Mouse (Mus musculus): ENCODE measurements around the gene Tspan9. TPM values are rescaled to one million over a fixed set of nuclear protein-coding genes. Genes with fewer than 3 reads are reported as not detected.

The Tspan9 gene
- polyA plus RNA-seq, 1 experiment from 2014 or later, result 77.3 TPM

DNA sequence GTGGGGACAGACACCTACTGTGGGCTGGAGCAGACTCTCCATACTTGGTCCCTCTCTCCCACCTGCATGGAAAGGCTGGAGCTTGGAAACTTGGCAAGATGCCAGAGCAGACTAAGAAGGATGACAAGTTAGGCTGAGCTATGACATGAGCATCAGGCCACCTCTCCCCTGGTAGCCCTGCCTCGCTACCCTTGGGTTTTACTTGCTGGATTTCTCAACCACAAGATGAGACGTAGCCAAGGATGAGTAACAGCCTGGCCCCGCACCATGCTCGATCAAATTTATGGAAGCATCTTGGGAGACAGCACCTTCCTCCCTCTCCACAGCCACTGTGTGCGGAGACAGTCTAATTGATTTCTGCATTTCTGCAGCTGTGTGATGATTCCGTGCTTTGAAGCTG lies 28.3 kb downstream of the Tspan9 start:
- Histone ChIP-seq H3K4me2 (replicated peaks; ENCODE audit: low read depth) (no peak overlapping the region), H3K9me3 (ENCODE audit: control insufficient read depth, low read length) (no peaks in the 10 kb centered on the region), H3K9ac (ENCODE audit: low read length) (no peak overlapping the region), H3K4me3 (ENCODE audit: low read depth, low read length) (no peak overlapping the region), H3K4me1 (replicated peaks; ENCODE audit: control insufficient read depth, insufficient read depth) (0 out of 2 replicates have a peak, but pooled peaks cover 6% of the 10 kb centered on the region), H3K27me3 (ENCODE audit: control insufficient read depth, insufficient read depth, low read length) (no peaks in the 10 kb centered on the region), H3K36me3 (ENCODE audit: control insufficient read depth, insufficient read depth, low read length) (no peaks in the 10 kb centered on the region), H3K27ac (replicated peaks) (no peak overlapping the region)
- 56% methylated on average over 6 of the region's 6 CpGs for WGBS
- DNase-seq (ENCODE audit: low spot score) (no peak), ATAC-seq (ENCODE audit: low FRiP score, low TSS enrichment) (peak; percentile 13; the same call in 1 of the 2 replicates)
- TF ChIP-seq CTCF (IDR thresholded peaks at IDR 0.05; ENCODE audit: low read depth) (no peak), EP300 (optimal IDR thresholded peaks at IDR 0.05) (no peak)

DNA sequence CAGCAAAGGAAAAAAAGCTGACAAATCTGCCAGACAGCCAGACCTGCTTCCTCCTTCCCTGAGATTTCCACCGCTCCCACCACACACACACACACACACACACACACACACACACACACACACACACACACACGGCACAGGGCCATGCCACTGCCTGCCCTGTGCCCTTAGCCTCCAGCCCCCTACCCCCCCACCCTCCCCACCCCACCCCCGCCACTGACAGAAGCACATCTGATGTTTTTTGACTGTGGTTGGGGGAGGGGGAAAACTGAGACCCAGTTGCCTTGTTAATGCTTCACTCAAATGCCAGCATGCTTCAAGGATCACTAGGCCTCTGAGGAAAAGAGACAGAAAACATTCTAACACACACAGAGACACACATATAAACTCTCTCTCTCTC lies 30.8 kb downstream of the Tspan9 start:
- TF ChIP-seq EP300 (optimal IDR thresholded peaks at IDR 0.05) (no peak), CTCF (IDR thresholded peaks at IDR 0.05; ENCODE audit: low read depth) (no peak)
- Histone ChIP-seq H3K27me3 (ENCODE audit: control insufficient read depth, insufficient read depth, low read length) (no peaks in the 10 kb centered on the region), H3K4me3 (ENCODE audit: low read depth, low read length) (no peak overlapping the region), H3K4me2 (replicated peaks; ENCODE audit: low read depth) (no peak overlapping the region), H3K36me3 (ENCODE audit: control insufficient read depth, insufficient read depth, low read length) (no peaks in the 10 kb centered on the region), H3K4me1 (replicated peaks; ENCODE audit: control insufficient read depth, insufficient read depth) (peaks cover 11% of the 10 kb centered on the region; the same call in 1 of the 2 replicates), H3K9ac (ENCODE audit: low read length) (no peak overlapping the region), H3K27ac (replicated peaks) (no peak overlapping the region), H3K9me3 (ENCODE audit: control insufficient read depth, low read length) (no peaks in the 10 kb centered on the region)
- DNase-seq (ENCODE audit: low spot score) (no peak), ATAC-seq (ENCODE audit: low FRiP score, low TSS enrichment) (no peak)
- WGBS, result 50% methylated on average over 1 of the region's 3 CpGs

DNA sequence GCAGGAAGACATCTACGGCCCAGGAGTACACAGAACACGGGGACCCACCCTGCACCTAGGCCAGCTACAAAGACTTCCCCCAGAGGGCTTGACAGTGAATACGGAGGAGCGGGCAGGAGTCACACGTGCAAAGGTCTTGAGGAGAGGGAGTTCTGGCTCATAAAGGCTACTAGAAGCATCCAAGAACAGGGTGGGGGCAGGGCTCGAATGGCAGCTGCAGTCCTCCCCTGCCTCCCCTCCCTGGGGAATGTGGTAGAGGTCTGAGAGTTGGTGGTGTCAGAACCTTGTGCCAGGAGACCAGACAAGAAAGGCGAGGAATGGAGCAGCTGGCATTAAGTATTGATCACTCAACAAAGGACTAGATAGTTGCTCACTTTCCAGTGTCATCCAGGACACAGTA lies 31.6 kb downstream of the Tspan9 start:
- Histone ChIP-seq H3K9me3 (ENCODE audit: control insufficient read depth, low read length) (no peaks in the 10 kb centered on the region), H3K27ac (replicated peaks) (no peak overlapping the region), H3K4me1 (replicated peaks; ENCODE audit: control insufficient read depth, insufficient read depth) (peaks cover 6% of the 10 kb centered on the region; the same call in 1 of the 2 replicates), H3K27me3 (ENCODE audit: control insufficient read depth, insufficient read depth, low read length) (no peaks in the 10 kb centered on the region), H3K4me2 (replicated peaks; ENCODE audit: low read depth) (no peak overlapping the region), H3K4me3 (ENCODE audit: low read depth, low read length) (no peak overlapping the region), H3K36me3 (ENCODE audit: control insufficient read depth, insufficient read depth, low read length) (no peaks in the 10 kb centered on the region), H3K9ac (ENCODE audit: low read length) (no peak overlapping the region)
- no peak for DNase-seq (ENCODE audit: low spot score)
- TF ChIP-seq CTCF (IDR thresholded peaks at IDR 0.05; ENCODE audit: low read depth) (no peak), EP300 (optimal IDR thresholded peaks at IDR 0.05) (no peak)
- 58% methylated on average over 7 of the region's 7 CpGs for WGBS
- ATAC-seq (ENCODE audit: low FRiP score, low TSS enrichment), result no peak

- WGBS, result 75% methylated on average over 7 of the region's 7 CpGs
- Histone ChIP-seq H3K9me3 (ENCODE audit: control insufficient read depth, low read length) (no peaks in the 10 kb centered on the region), H3K36me3 (ENCODE audit: control insufficient read depth, insufficient read depth, low read length) (no peaks in the 10 kb centered on the region), H3K27ac (replicated peaks) (no peak overlapping the region), H3K9ac (ENCODE audit: low read length) (no peak overlapping the region), H3K27me3 (ENCODE audit: control insufficient read depth, insufficient read depth, low read length) (no peaks in the 10 kb centered on the region), H3K4me3 (ENCODE audit: low read depth, low read length) (no peak overlapping the region), H3K4me2 (replicated peaks; ENCODE audit: low read depth) (no peak overlapping the region), H3K4me1 (replicated peaks; ENCODE audit: control insufficient read depth, insufficient read depth) (peaks cover 7% of the 10 kb centered on the region; the same call in 1 of the 2 replicates)
- no peak for ATAC-seq (ENCODE audit: low FRiP score, low TSS enrichment)
- TF ChIP-seq EP300 (optimal IDR thresholded peaks at IDR 0.05), result no peak
- no peak for TF ChIP-seq CTCF (IDR thresholded peaks at IDR 0.05; ENCODE audit: low read depth)
- DNase-seq (ENCODE audit: low spot score), result no peak
Observed at GRCm38 (mm10) chr6:128108324-128109035, 34.9 kb downstream of the Tspan9 start.

DNA sequence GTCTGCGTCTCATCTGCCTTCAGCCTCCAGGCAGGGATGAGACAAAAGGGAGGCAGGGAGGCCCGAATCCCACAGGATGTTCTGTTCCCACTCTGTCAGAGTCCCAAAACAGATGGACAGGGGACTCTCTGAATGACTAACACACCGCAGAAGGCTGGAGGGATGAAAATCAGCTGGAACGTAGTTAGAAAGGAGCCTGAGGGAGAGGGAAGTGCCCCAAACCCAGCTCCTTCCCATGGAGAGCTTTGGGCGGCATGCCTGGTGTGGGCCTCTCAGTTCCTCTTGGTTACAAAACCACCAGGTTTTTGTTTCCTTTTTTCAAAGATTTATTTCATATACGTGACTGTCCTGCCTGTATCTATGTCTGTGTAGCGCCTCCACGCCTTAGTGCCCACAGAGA lies 35.7 kb downstream of the Tspan9 start:
- Histone ChIP-seq H3K4me1 (replicated peaks; ENCODE audit: control insufficient read depth, insufficient read depth) (peaks cover 9% of the 10 kb centered on the region), H3K4me2 (replicated peaks; ENCODE audit: low read depth) (no peak overlapping the region), H3K27ac (replicated peaks) (no peak overlapping the region), H3K36me3 (ENCODE audit: control insufficient read depth, insufficient read depth, low read length) (no peaks in the 10 kb centered on the region), H3K27me3 (ENCODE audit: control insufficient read depth, insufficient read depth, low read length) (no peaks in the 10 kb centered on the region), H3K4me3 (ENCODE audit: low read depth, low read length) (no peak overlapping the region), H3K9ac (ENCODE audit: low read length) (no peak overlapping the region), H3K9me3 (ENCODE audit: control insufficient read depth, low read length) (no peaks in the 10 kb centered on the region)
- TF ChIP-seq CTCF (IDR thresholded peaks at IDR 0.05; ENCODE audit: low read depth), result no peak
- no peak for TF ChIP-seq EP300 (optimal IDR thresholded peaks at IDR 0.05)
- DNase-seq (ENCODE audit: low spot score), result no peak
- ATAC-seq (ENCODE audit: low FRiP score, low TSS enrichment), result no peak
- 57% methylated on average over 8 of the region's 8 CpGs for WGBS

DNA sequence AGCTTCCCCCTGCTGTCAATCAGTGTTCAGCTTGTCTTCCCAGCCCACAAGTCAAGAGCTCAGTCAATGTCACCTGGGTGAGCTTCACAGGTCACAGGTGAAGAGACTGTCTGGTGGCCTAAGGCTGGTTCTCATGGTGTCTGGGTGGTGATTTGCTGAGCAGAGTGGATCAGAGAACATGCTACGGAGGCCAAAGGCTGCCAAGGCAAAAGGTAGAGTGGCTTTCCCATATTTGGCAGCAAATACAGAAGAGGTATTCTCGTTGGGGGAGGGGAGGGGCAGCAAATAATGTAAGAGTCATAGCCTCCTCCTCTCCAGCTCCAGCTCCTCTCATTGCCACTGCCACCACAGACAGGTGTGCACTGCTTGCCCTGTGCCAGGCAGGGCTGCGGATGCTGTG lies 37.2 kb downstream of the Tspan9 start:
- no peak overlapping the region for H3K4me2 ChIP-seq (replicated peaks; ENCODE audit: low read depth)
- 64% methylated on average over 3 of the region's 3 CpGs for WGBS
- TF ChIP-seq CTCF (IDR thresholded peaks at IDR 0.05; ENCODE audit: low read depth) (no peak), EP300 (optimal IDR thresholded peaks at IDR 0.05) (no peak)
- ATAC-seq (ENCODE audit: low FRiP score, low TSS enrichment) (no peak), DNase-seq (ENCODE audit: low spot score) (no peak)
- no peaks in the 10 kb centered on the region for H3K9me3 ChIP-seq (ENCODE audit: control insufficient read depth, low read length)
- H3K27ac ChIP-seq (replicated peaks), result peak overlapping the region; percentile 89
- peaks cover 9% of the 10 kb centered on the region for H3K4me1 ChIP-seq (replicated peaks; ENCODE audit: control insufficient read depth, insufficient read depth)
- H3K36me3 ChIP-seq (ENCODE audit: control insufficient read depth, insufficient read depth, low read length), result no peaks in the 10 kb centered on the region
- H3K4me3 ChIP-seq (ENCODE audit: low read depth, low read length), result no peak overlapping the region
- H3K9ac ChIP-seq (ENCODE audit: low read length), result no peak overlapping the region
- no peaks in the 10 kb centered on the region for H3K27me3 ChIP-seq (ENCODE audit: control insufficient read depth, insufficient read depth, low read length)
